Mouse (Mus musculus): ENCODE results near the gene Ccnh. TPM values are rescaled to one million over a fixed set of nuclear protein-coding genes. Genes with fewer than 3 reads are reported as not detected.

Gene Ccnh
- polyA plus RNA-seq, 1 experiment = 92.4 TPM

DNA sequence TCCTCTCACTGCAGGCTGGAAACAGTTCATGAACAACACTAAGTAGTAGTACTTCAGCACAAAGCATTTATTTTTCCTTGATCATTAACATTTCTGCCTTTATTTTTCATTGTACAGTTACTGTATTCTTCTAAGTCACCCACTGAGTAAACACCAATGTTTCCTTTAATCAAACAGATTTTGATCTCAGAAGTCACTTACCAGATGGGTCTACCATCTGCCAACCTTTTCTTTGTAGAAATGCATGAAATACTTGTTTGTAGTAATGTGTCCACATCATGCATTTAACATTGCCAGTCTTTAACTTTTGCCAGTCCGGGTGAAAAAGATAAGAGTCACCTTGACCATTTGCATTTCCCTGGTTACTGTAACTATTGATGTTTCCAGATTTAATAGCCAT lies 21.1 kb downstream of the Ccnh start:
- no peak for TF ChIP-seq POLR2A (IDR thresholded peaks at IDR 0.05; ENCODE audit: low read depth, low read length)
- no peak for TF ChIP-seq CTCF (IDR thresholded peaks at IDR 0.05; ENCODE audit: borderline replicate concordance, insufficient read depth, low read length)
- H3K27ac ChIP-seq (ENCODE audit: insufficient read depth, low read length) = no peak overlapping the region
- no peak overlapping the region for H3K4me3 ChIP-seq (ENCODE audit: insufficient read depth, low read length)
- H3K4me1 ChIP-seq (ENCODE audit: control insufficient read depth, insufficient read depth, low read length) = no peaks in the 10 kb centered on the region

DNA sequence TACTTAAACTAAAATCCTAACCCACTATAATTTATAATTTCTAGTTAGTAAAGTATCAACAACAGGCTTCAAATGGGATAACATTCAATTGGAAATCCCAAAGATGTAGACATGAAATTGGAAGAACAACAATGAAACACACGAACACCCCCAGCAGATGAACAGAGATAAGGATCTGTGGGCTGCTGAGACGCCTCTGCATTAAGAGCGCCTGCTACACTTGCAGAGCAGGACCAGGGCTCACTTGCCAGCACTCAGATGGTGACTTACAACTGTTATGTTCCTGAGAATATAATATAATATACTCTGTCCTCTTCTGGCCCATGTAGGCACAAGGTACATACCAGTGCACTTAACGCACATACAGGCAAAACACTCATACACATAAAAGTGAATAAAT lies 29.4 kb downstream of the Ccnh start:
- Histone ChIP-seq H3K4me1 (ENCODE audit: control insufficient read depth, insufficient read depth, low read length) (no peaks in the 10 kb centered on the region), H3K4me3 (ENCODE audit: insufficient read depth, low read length) (no peak overlapping the region), H3K27ac (ENCODE audit: insufficient read depth, low read length) (no peak overlapping the region)
- TF ChIP-seq POLR2A (IDR thresholded peaks at IDR 0.05; ENCODE audit: low read depth, low read length) = no peak
- TF ChIP-seq CTCF (IDR thresholded peaks at IDR 0.05; ENCODE audit: borderline replicate concordance, insufficient read depth, low read length) = no peak

DNA sequence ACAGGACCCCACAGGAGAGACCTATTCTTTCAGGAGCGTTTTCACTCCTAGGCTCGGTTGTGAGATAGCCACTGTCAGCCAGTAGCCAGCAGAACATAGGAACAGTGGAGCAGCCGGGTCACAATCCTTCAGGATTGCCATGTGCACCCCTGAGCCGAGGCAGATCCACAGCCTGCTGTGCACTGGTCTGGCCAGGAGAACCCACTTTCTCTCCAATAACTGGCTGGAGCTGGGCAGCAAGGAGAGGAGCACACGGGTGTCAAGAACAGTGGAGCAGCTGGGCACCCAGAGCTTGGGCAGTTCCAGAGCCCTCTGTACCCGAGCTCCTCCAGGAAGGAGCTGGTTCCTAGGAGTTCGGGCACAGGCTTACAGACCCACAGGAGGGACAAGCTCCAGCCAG lies 49.6 kb downstream of the Ccnh start:
- no peak overlapping the region for H3K27ac ChIP-seq (ENCODE audit: insufficient read depth, low read length)
- TF ChIP-seq POLR2A (IDR thresholded peaks at IDR 0.05; ENCODE audit: low read depth, low read length) (no peak), CTCF (IDR thresholded peaks at IDR 0.05; ENCODE audit: borderline replicate concordance, insufficient read depth, low read length) (no peak)
- H3K4me1 ChIP-seq (ENCODE audit: control insufficient read depth, insufficient read depth, low read length) = no peaks in the 10 kb centered on the region
- no peak overlapping the region for H3K4me3 ChIP-seq (ENCODE audit: insufficient read depth, low read length)

Other genes starting within 250 kb of the Ccnh start
- gene Rasa1, start 99.7 kb downstream of the Ccnh start, polyA plus RNA-seq (2011; ENCODE audit: insufficient read length, low read depth, missing spikeins) = 113 and 121 TPM in 2 replicates